Mouse (Mus musculus): ENCODE data around the gene Ptprm. TPM values are rescaled to one million over a fixed set of nuclear protein-coding genes. Genes with fewer than 3 reads are reported as not detected.

Ptprm gene
- polyA plus RNA-seq, 1 experiment from 2014 or later: 8.0 TPM

- 96% methylated on average over 4 of the region's 4 CpGs for WGBS
- no peak for DNase-seq (ENCODE audit: low spot score)
Observed at GRCm38 (mm10) chr17:67206984-67207383, 147.3 kb downstream of the Ptprm start.

DNA sequence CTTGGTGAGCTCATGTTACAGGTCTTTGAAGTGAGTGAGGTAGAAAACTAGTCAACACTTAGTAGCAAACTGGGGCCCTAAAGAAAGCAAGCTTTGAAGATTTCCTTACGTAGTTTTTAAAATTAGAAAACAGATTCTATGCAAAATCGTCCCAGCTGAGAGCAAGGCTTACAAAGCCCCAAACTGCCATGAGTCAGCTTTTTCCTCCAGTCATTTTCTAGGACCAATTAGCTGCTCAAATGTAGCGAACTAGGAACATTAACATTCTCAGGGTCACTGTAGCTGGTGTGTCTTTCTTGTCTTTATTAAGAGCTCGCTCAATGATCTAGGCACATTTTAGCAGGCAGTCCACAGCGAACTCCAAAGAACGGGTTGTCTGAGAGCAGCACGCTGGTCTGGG lies 153.1 kb downstream of the Ptprm start:
- H3K9ac ChIP-seq (ENCODE audit: low read length): no peak overlapping the region
- ATAC-seq: no peak
- no peak overlapping the region for H3K4me2 ChIP-seq (ENCODE audit: low read length)
- peak; percentile 29 for DNase-seq (ENCODE audit: low spot score)
- H3K27ac ChIP-seq (ENCODE audit: low read depth, low read length): no peak overlapping the region
- H3K4me1 ChIP-seq (ENCODE audit: control insufficient read depth, insufficient read depth, low read length): peaks cover 5% of the 10 kb centered on the region; the same call in 1 of the 2 replicates
- no peaks in the 10 kb centered on the region for H3K36me3 ChIP-seq (ENCODE audit: control insufficient read depth, insufficient read depth, low read length)
- no peaks in the 10 kb centered on the region for H3K27me3 ChIP-seq (replicated peaks; ENCODE audit: control insufficient read depth, insufficient read depth, low read length)
- no peak overlapping the region for H3K4me3 ChIP-seq (ENCODE audit: low read depth, low read length)
- H3K9me3 ChIP-seq (replicated peaks; ENCODE audit: control insufficient read depth, low read length): no peaks in the 10 kb centered on the region
- WGBS: 9% methylated on average over 7 of the region's 7 CpGs

More at GRCm38 (mm10) chr17:67206984-67207383, 147.3 kb downstream of the Ptprm start:
- no peak for ATAC-seq
- no peaks in the 10 kb centered on the region for H3K36me3 ChIP-seq (ENCODE audit: control insufficient read depth, insufficient read depth, low read length)
- no peak overlapping the region for H3K4me3 ChIP-seq (ENCODE audit: low read depth, low read length)
- no peaks in the 10 kb centered on the region for H3K27me3 ChIP-seq (replicated peaks; ENCODE audit: control insufficient read depth, insufficient read depth, low read length)
- no peak overlapping the region for H3K4me2 ChIP-seq (ENCODE audit: low read length)
- H3K27ac ChIP-seq (ENCODE audit: low read depth, low read length): no peak overlapping the region
- no peaks in the 10 kb centered on the region for H3K4me1 ChIP-seq (ENCODE audit: control insufficient read depth, insufficient read depth, low read length)
- no peaks in the 10 kb centered on the region for H3K9me3 ChIP-seq (replicated peaks; ENCODE audit: control insufficient read depth, low read length)
- H3K9ac ChIP-seq (ENCODE audit: low read length): no peak overlapping the region

DNA sequence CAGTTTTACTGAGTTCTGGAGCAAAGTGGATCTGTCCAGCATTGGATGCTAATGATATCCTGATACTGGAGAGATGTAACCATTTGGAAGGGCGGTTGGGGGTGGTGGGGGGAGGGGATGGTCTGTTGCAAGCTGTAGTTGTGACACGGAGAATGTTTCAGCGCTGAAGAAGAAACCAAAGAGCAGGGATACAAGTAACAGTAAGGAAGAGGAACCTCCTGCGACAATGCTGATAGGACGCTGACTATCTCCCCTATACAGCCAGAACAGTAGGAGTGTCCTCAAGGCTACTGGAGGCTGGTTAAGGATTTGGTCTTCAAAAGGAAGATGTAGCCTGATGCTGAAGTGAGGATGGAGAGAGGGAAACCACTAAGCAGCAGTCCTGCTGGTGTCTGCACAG lies 160.5 kb downstream of the Ptprm start:
- no peak overlapping the region for H3K4me3 ChIP-seq (ENCODE audit: low read depth, low read length)
- H3K4me2 ChIP-seq (ENCODE audit: low read length): no peak overlapping the region
- DNase-seq (ENCODE audit: low spot score): no peak
- no peak for ATAC-seq
- no peaks in the 10 kb centered on the region for H3K4me1 ChIP-seq (ENCODE audit: control insufficient read depth, insufficient read depth, low read length)
- no peaks in the 10 kb centered on the region for H3K9me3 ChIP-seq (replicated peaks; ENCODE audit: control insufficient read depth, low read length)
- no peaks in the 10 kb centered on the region for H3K36me3 ChIP-seq (ENCODE audit: control insufficient read depth, insufficient read depth, low read length)
- H3K9ac ChIP-seq (ENCODE audit: low read length): no peak overlapping the region
- H3K27me3 ChIP-seq (replicated peaks; ENCODE audit: control insufficient read depth, insufficient read depth, low read length): no peaks in the 10 kb centered on the region
- WGBS: 71% methylated on average over 5 of the region's 5 CpGs
- H3K27ac ChIP-seq (ENCODE audit: low read depth, low read length): no peak overlapping the region

- Histone ChIP-seq H3K4me3 (ENCODE audit: low read depth, low read length) (no peak overlapping the region), H3K36me3 (ENCODE audit: control insufficient read depth, insufficient read depth, low read length) (no peaks in the 10 kb centered on the region), H3K4me1 (ENCODE audit: control insufficient read depth, insufficient read depth, low read length) (no peaks in the 10 kb centered on the region), H3K9ac (ENCODE audit: low read length) (no peak overlapping the region), H3K27me3 (replicated peaks; ENCODE audit: control insufficient read depth, insufficient read depth, low read length) (no peaks in the 10 kb centered on the region), H3K4me2 (ENCODE audit: low read length) (no peak overlapping the region), H3K27ac (ENCODE audit: low read depth, low read length) (no peak overlapping the region), H3K9me3 (replicated peaks; ENCODE audit: control insufficient read depth, low read length) (no peaks in the 10 kb centered on the region)
- 91% methylated on average over 2 of the region's 2 CpGs for WGBS
- no peak for DNase-seq (ENCODE audit: low spot score)
- no peak for ATAC-seq
Observed at GRCm38 (mm10) chr17:67188514-67188913, 165.7 kb downstream of the Ptprm start.

GRCm38 (mm10) chr17:67186879-67187278 lies 167.4 kb downstream of the Ptprm start:
- H3K4me3 ChIP-seq (ENCODE audit: low read depth, low read length): no peak overlapping the region
- no peaks in the 10 kb centered on the region for H3K4me1 ChIP-seq (ENCODE audit: control insufficient read depth, insufficient read depth, low read length)
- 75% methylated on average over 6 of the region's 6 CpGs for WGBS
- H3K9me3 ChIP-seq (replicated peaks; ENCODE audit: control insufficient read depth, low read length): no peaks in the 10 kb centered on the region
- no peak overlapping the region for H3K4me2 ChIP-seq (ENCODE audit: low read length)
- DNase-seq (ENCODE audit: low spot score): peak; percentile 6
- H3K27ac ChIP-seq (ENCODE audit: low read depth, low read length): no peak overlapping the region
- ATAC-seq: no peak
- H3K9ac ChIP-seq (ENCODE audit: low read length): no peak overlapping the region
- no peaks in the 10 kb centered on the region for H3K36me3 ChIP-seq (ENCODE audit: control insufficient read depth, insufficient read depth, low read length)
- no peaks in the 10 kb centered on the region for H3K27me3 ChIP-seq (replicated peaks; ENCODE audit: control insufficient read depth, insufficient read depth, low read length)

DNA sequence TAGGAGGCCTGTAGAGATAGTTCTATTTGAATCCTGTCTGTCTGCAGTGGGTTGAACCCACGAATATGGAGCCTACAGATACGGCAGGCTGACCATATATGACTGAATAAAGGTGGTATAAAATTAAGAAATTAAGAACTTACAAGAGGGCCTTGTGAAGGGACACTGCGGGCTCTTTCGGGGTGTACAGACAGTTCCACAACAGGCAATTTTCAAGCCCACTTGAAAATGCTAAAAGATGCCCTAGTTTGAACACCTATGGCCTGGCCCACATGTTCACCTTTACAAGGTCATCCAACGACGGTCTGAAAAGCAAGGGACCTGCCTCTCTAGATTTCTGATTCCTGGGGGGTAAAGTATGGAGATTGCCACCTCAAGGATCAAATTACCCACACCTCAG lies 168.3 kb downstream of the Ptprm start:
- DNase-seq (ENCODE audit: low spot score) (no peak), ATAC-seq (no peak)
- Histone ChIP-seq H3K9ac (ENCODE audit: low read length) (no peak overlapping the region), H3K4me2 (ENCODE audit: low read length) (no peak overlapping the region), H3K36me3 (ENCODE audit: control insufficient read depth, insufficient read depth, low read length) (no peaks in the 10 kb centered on the region), H3K4me3 (ENCODE audit: low read depth, low read length) (no peak overlapping the region), H3K27me3 (replicated peaks; ENCODE audit: control insufficient read depth, insufficient read depth, low read length) (no peaks in the 10 kb centered on the region), H3K4me1 (ENCODE audit: control insufficient read depth, insufficient read depth, low read length) (no peaks in the 10 kb centered on the region), H3K27ac (ENCODE audit: low read depth, low read length) (no peak overlapping the region), H3K9me3 (replicated peaks; ENCODE audit: control insufficient read depth, low read length) (no peaks in the 10 kb centered on the region)
- WGBS: 94% methylated on average over 6 of the region's 6 CpGs

GRCm38 (mm10) chr17:67179446-67179845 lies 174.8 kb downstream of the Ptprm start:
- DNase-seq (ENCODE audit: low spot score) (no peak), ATAC-seq (no peak)
- Histone ChIP-seq H3K4me1 (ENCODE audit: control insufficient read depth, insufficient read depth, low read length) (no peaks in the 10 kb centered on the region), H3K4me3 (ENCODE audit: low read depth, low read length) (no peak overlapping the region), H3K36me3 (ENCODE audit: control insufficient read depth, insufficient read depth, low read length) (no peaks in the 10 kb centered on the region), H3K27me3 (replicated peaks; ENCODE audit: control insufficient read depth, insufficient read depth, low read length) (no peaks in the 10 kb centered on the region), H3K27ac (ENCODE audit: low read depth, low read length) (no peak overlapping the region), H3K4me2 (ENCODE audit: low read length) (no peak overlapping the region), H3K9me3 (replicated peaks; ENCODE audit: control insufficient read depth, low read length) (no peaks in the 10 kb centered on the region), H3K9ac (ENCODE audit: low read length) (no peak overlapping the region)
- 79% methylated on average over 1 of the region's 1 CpGs for WGBS

DNA sequence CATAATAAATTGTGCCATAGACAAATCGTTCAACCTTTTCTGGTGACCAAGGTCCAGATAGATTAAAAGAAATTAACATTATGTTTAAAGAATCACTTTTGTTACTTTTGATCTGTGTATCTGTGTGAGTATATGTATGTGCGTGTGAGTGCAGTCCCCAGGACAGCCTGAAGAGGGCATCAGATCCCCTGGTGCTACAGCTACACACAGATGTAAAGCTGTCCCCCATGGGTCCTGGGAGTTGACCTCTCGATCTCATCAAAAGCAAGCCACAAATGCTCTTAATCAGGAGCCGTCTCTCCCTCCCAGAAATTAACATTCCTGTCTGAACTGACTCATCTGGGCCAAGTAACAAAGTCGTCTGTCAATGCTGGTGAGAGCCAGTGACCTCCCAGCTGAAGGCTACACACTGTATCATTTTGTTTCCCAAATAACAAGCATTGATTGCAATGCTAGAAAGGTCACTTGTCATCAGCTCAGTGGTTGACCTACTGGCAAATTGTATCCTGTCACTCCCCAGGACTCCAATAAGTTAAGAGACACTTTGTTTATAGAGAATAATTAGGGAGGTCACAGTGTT lies 175.5 kb downstream of the Ptprm start:
- no peak for DNase-seq (ENCODE audit: low spot score)

GRCm38 (mm10) chr17:67175836-67176235 lies 178.4 kb downstream of the Ptprm start:
- no peak overlapping the region for H3K4me3 ChIP-seq (ENCODE audit: low read depth, low read length)
- H3K4me2 ChIP-seq (ENCODE audit: low read length): no peak overlapping the region
- H3K9ac ChIP-seq (ENCODE audit: low read length): no peak overlapping the region
- no peaks in the 10 kb centered on the region for H3K36me3 ChIP-seq (ENCODE audit: control insufficient read depth, insufficient read depth, low read length)
- no peaks in the 10 kb centered on the region for H3K27me3 ChIP-seq (replicated peaks; ENCODE audit: control insufficient read depth, insufficient read depth, low read length)
- no peaks in the 10 kb centered on the region for H3K4me1 ChIP-seq (ENCODE audit: control insufficient read depth, insufficient read depth, low read length)
- H3K9me3 ChIP-seq (replicated peaks; ENCODE audit: control insufficient read depth, low read length): no peaks in the 10 kb centered on the region
- DNase-seq (ENCODE audit: low spot score) (peak; percentile 78), ATAC-seq (peak; percentile 34)
- 66% methylated on average over 2 of the region's 2 CpGs for WGBS
- H3K27ac ChIP-seq (ENCODE audit: low read depth, low read length): no peak overlapping the region

More for the DNA sequence above, 175.5 kb downstream of the Ptprm start:
- no peaks in the 10 kb centered on the region for H3K27me3 ChIP-seq (replicated peaks; ENCODE audit: control insufficient read depth, insufficient read depth, low read length)
- ATAC-seq: no peak
- H3K4me2 ChIP-seq (ENCODE audit: low read length): no peak overlapping the region
- 93% methylated on average over 5 of the region's 5 CpGs for WGBS
- H3K9me3 ChIP-seq (replicated peaks; ENCODE audit: control insufficient read depth, low read length): no peaks in the 10 kb centered on the region
- H3K27ac ChIP-seq (ENCODE audit: low read depth, low read length): no peak overlapping the region
- no peak overlapping the region for H3K4me3 ChIP-seq (ENCODE audit: low read depth, low read length)
- H3K4me1 ChIP-seq (ENCODE audit: control insufficient read depth, insufficient read depth, low read length): no peaks in the 10 kb centered on the region
- H3K36me3 ChIP-seq (ENCODE audit: control insufficient read depth, insufficient read depth, low read length): no peaks in the 10 kb centered on the region
- no peak overlapping the region for H3K9ac ChIP-seq (ENCODE audit: low read length)

Data from forebrain, embryonic 14.5 days (tissue).